Mouse (Mus musculus) stomach, embryonic 15.5 days (tissue): Measurements from ENCODE around the gene Txndc17. TPM values are rescaled to one million over a fixed set of nuclear protein-coding genes. Genes with fewer than 3 reads are reported as not detected.

ENCODE experiments used
- polyA plus RNA-seq: library from polyadenylated mRNA; unstranded; fragments of >200 nt; fragmentation: Nextera tagmentation; extraction: Ambion mirVana; gene quantifications from 2 replicates; pipeline ENCODE4 v1.2.1, GENCODE M21; 2015

The Txndc17 gene
- polyA plus RNA-seq, 1 experiment from 2014 or later: 229 TPM

Other genes starting within 250 kb of the Txndc17 start
- 0.27 and 0.34 TPM in 2 replicates for gene Aipl1, start 170.0 kb upstream of the Txndc17 start, polyA plus RNA-seq
- gene Pimreg, start 165.5 kb upstream of the Txndc17 start, polyA plus RNA-seq: 77.8 and 87.4 TPM in 2 replicates
- gene Pitpnm3, start 71.8 kb upstream of the Txndc17 start, polyA plus RNA-seq: 0.53 and 0.64 TPM in 2 replicates
- 0.19 and 0.48 TPM in 2 replicates for gene Gm43951, start 707 bp upstream of the Txndc17 start, polyA plus RNA-seq
- 14.6 and 15.5 TPM in 2 replicates for gene 4933427D14Rik, start 88 bp upstream of the Txndc17 start, polyA plus RNA-seq
- gene Med31, start 8.0 kb downstream of the Txndc17 start, polyA plus RNA-seq: 34.4 and 37.4 TPM in 2 replicates
- 0.14 and 0.34 TPM in 2 replicates for gene Slc13a5, start 59.7 kb downstream of the Txndc17 start, polyA plus RNA-seq
- gene Xaf1, start 94.1 kb downstream of the Txndc17 start, polyA plus RNA-seq: 5.3 and 6.0 TPM in 2 replicates
- gene Fbxo39, start 106.9 kb downstream of the Txndc17 start, polyA plus RNA-seq: not detected in 2 replicates
- gene Tekt1, start 154.9 kb downstream of the Txndc17 start, polyA plus RNA-seq: 0.67 and 0.68 TPM in 2 replicates
- 50.8 and 56.0 TPM in 2 replicates for gene Smtnl2, start 204.2 kb downstream of the Txndc17 start, polyA plus RNA-seq
- 4.7 and 4.8 TPM in 2 replicates for gene Ggt6, start 228.0 kb downstream of the Txndc17 start, polyA plus RNA-seq
- gene Mybbp1a, start 233.8 kb downstream of the Txndc17 start, polyA plus RNA-seq: 144 and 159 TPM in 2 replicates